9 mouse cellular contexts compared by ENCODE assay signal in genomic region chr19:5751742-5752141, GRCm38 (mm10). TPM values are rescaled to one million over a fixed set of nuclear protein-coding genes. Genes with fewer than 3 reads are reported as not detected.
DNase-seq lines count a peak whose midpoint lies in the region; ATAC-seq lines count a peak whose summit lies in the region.
"Had no signal": no experiment of that assay in that cellular context is flagged by ENCODE, and none has a peak within 500 bp of the region (broad histone marks: within the 10 kb centered on the region; RNA-seq: fewer than 3 reads in every experiment).

No protein-coding gene starts in this region.

- H3K9ac ChIP-seq in midbrain, embryonic 16.5 days (ENCODE audit: low read depth, low read length) = 0 out of 2 replicates have a peak overlapping the region, but pooled peaks have one; percentile 50

- no peaks in the 10 kb centered on the region for H3K36me3 ChIP-seq in midbrain, embryonic 16.5 days (ENCODE audit: control insufficient read depth, insufficient read depth, low read length)

- ATAC-seq in midbrain, embryonic 16.5 days = no peak

- H3K9me3 ChIP-seq in midbrain, embryonic 16.5 days (replicated peaks; ENCODE audit: control insufficient read depth, low read length, poor library complexity, severe bottlenecking) = no peaks in the 10 kb centered on the region

- H3K27me3 ChIP-seq in midbrain, embryonic 16.5 days (ENCODE audit: control insufficient read depth, insufficient read depth, low read depth, low read length) = peaks cover 43% of the 10 kb centered on the region

- no peak overlapping the region for H3K27ac ChIP-seq in midbrain, embryonic 16.5 days (ENCODE audit: low read length)

- H3K4me3 ChIP-seq in midbrain, embryonic 16.5 days (ENCODE audit: low read depth, low read length) = no peak overlapping the region
- H3K4me3 ChIP-seq: myocyte had no signal

- peak; percentile 78 to 79 for DNase-seq in cerebellum, postnatal 10 days
- DNase-seq in cerebellum, adult 9-10 months = no peak
- DNase-seq in urinary bladder, postnatal 14 days (ENCODE audit: low spot score) = peak; percentile 60
- no peak for DNase-seq in urinary bladder, postnatal 36 days (ENCODE audit: low spot score in 2 of 2)
- DNase-seq in kidney, postnatal 36 days = peak; percentile 62 to 89
- no peak for DNase-seq in spleen, postnatal 36 days (ENCODE audit: low spot score in 2 of 2)
- no peak for DNase-seq in cerebellum, adult 11 months

- peaks cover 3% of the 10 kb centered on the region; the same call in 1 of the 2 replicates for H3K4me1 ChIP-seq in midbrain, embryonic 16.5 days (ENCODE audit: control insufficient read depth, insufficient read depth, low read length)

- WGBS in midbrain, embryonic 16.5 days = 8% methylated on average over 20 of the region's 20 CpGs

- H3K4me2 ChIP-seq in midbrain, embryonic 16.5 days (ENCODE audit: low read length) = no peak overlapping the region

RNA-seq across cellular contexts. Expression of gene Ltbp3, which starts 11.0 kb away (rescaled TPM):
- 9.3 and 9.6 TPM in 2 replicates for polyA plus RNA-seq in midbrain, embryonic 16.5 days (2015; fragmentation: Nextera tagmentation; extraction: Ambion mirVana)

RNA-seq across cellular contexts. Expression of gene Scyl1, which starts 19.5 kb away (rescaled TPM):
- polyA plus RNA-seq in midbrain, embryonic 16.5 days (2015; fragmentation: Nextera tagmentation; extraction: Ambion mirVana) = 86.3 and 86.6 TPM in 2 replicates

RNA-seq across cellular contexts. Expression of gene Fam89b, which starts 22.3 kb away (rescaled TPM):
- polyA plus RNA-seq in midbrain, embryonic 16.5 days (2015; fragmentation: Nextera tagmentation; extraction: Ambion mirVana) = 116 and 131 TPM in 2 replicates

RNA-seq across cellular contexts. Expression of gene Ehbp1l1, which starts 25.6 kb away (rescaled TPM):
- 31.3 and 38.6 TPM in 2 replicates for polyA plus RNA-seq in midbrain, embryonic 16.5 days (2015; fragmentation: Nextera tagmentation; extraction: Ambion mirVana)

RNA-seq across cellular contexts. Expression of gene Kcnk7, which starts 47.6 kb away (rescaled TPM):
- polyA plus RNA-seq in midbrain, embryonic 16.5 days (2015; fragmentation: Nextera tagmentation; extraction: Ambion mirVana) = 0.15 TPM in 1 of 2 replicates, not detected in the other

Comparison
In these comparisons a context has a peak if more than half of its experiments do, and no peak if none do; other contexts are left out.
1. DNase-seq: peak in cerebellum, postnatal 10 days (2 of 2), urinary bladder, postnatal 14 days (single experiment) and kidney, postnatal 36 days (2 of 2); none in cerebellum, adult 9-10 months (single experiment), urinary bladder, postnatal 36 days (0 of 2), spleen, postnatal 36 days (0 of 2) and cerebellum, adult 11 months (single experiment).